Mouse (Mus musculus): ENCODE measurements around the gene Fgf23. TPM values are rescaled to one million over a fixed set of nuclear protein-coding genes. Genes with fewer than 3 reads are reported as not detected.
A peak's percentile ranks its signal among the peaks of the same experiment; 100 is the strongest.

The Fgf23 gene
- polyA plus RNA-seq (2014; fragmentation: Nextera tagmentation; extraction: Ambion mirVana): not detected in 2 replicates

- WGBS: 3% methylated on average over 5 of the region's 5 CpGs
- Histone ChIP-seq H3K9ac (no peak within 1 kb of the TSS), H3K27me3 (ENCODE audit: insufficient read depth, low read length) (no peaks in the 10 kb centered on the region), H3K4me3 (ENCODE audit: low read depth, low read length) (0 out of 2 replicates have a peak within 1 kb of the TSS, but pooled peaks have one; percentile 4), H3K27ac (ENCODE audit: low read depth) (no peak within 1 kb of the TSS), H3K4me1 (ENCODE audit: insufficient read depth) (no peaks in the 10 kb centered on the region), H3K36me3 (ENCODE audit: insufficient read depth) (no peaks in the 10 kb centered on the region), H3K9me3 (ENCODE audit: low read depth, low read length) (no peaks in the 10 kb centered on the region), H3K4me2 (peak within 1 kb of the TSS; percentile 32)
- ATAC-seq (ENCODE audit: insufficient read depth) (peak; percentile 100), DNase-seq (peak; percentile 78)
- peak; percentile 44 for TF ChIP-seq CTCF (IDR thresholded peaks at IDR 0.05; ENCODE audit: low read depth)
Observed at GRCm38 (mm10) chr6:127072817-127073216, at the start of gene Fgf23. TSS of gene Fgf23 (plus strand) at chr6:127072902.

- WGBS: 70% methylated on average over 7 of the region's 7 CpGs
- DNase-seq (no peak), ATAC-seq (ENCODE audit: insufficient read depth) (no peak)
- no peak overlapping the region for H3K27ac ChIP-seq (ENCODE audit: low read depth)
- no peaks in the 10 kb centered on the region for H3K36me3 ChIP-seq (ENCODE audit: insufficient read depth)
- H3K4me2 ChIP-seq: no peak overlapping the region
- H3K4me3 ChIP-seq (ENCODE audit: low read depth, low read length): no peak overlapping the region
- H3K9ac ChIP-seq: no peak overlapping the region
- no peaks in the 10 kb centered on the region for H3K9me3 ChIP-seq (ENCODE audit: low read depth, low read length)
- no peaks in the 10 kb centered on the region for H3K4me1 ChIP-seq (ENCODE audit: insufficient read depth)
- peaks cover 17% of the 10 kb centered on the region for H3K27me3 ChIP-seq (ENCODE audit: insufficient read depth, low read length)
- no peak for TF ChIP-seq CTCF (IDR thresholded peaks at IDR 0.05; ENCODE audit: low read depth)
Observed at GRCm38 (mm10) chr6:127024836-127025235, 47.9 kb upstream of the Fgf23 start.

GRCm38 (mm10) chr6:127034760-127035159, 37.9 kb upstream of the Fgf23 start:
- Histone ChIP-seq H3K9ac (0 out of 2 replicates have a peak overlapping the region, but pooled peaks have one; percentile 37), H3K27ac (ENCODE audit: low read depth) (no peak overlapping the region)
- peak; percentile 85 for ATAC-seq (ENCODE audit: insufficient read depth)

DNA sequence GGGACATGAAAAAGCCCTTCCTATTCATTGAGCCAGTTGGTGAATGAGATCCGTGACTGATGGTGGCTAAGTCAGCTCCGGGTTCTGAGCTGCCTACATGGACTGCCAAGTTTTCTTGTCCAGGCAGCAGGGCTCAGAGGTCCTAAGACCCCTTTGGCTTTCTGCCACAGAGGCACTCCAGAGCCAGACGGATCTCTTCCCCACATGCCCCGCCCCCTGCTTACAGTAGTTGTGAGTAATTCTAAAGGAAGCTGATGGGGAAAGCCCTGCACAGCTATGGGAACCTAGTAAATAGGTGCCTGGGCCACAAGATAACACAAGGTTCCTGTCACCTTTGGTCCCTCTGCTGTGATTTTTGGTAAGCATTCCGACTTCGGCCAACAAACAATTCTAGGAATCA, 27.8 kb upstream of the Fgf23 start:
- ATAC-seq (ENCODE audit: insufficient read depth): peak; percentile 80; the same call in 1 of the 2 replicates
- Histone ChIP-seq H3K4me1 (ENCODE audit: insufficient read depth) (peaks cover 8% of the 10 kb centered on the region; the same call in 1 of the 2 replicates), H3K4me3 (ENCODE audit: low read depth, low read length) (no peak overlapping the region), H3K27me3 (ENCODE audit: insufficient read depth, low read length) (no peaks in the 10 kb centered on the region), H3K36me3 (ENCODE audit: insufficient read depth) (no peaks in the 10 kb centered on the region), H3K9me3 (ENCODE audit: low read depth, low read length) (no peaks in the 10 kb centered on the region), H3K27ac (ENCODE audit: low read depth) (no peak overlapping the region), H3K9ac (no peak overlapping the region), H3K4me2 (no peak overlapping the region)
- peak; percentile 88 for DNase-seq
- WGBS: 43% methylated on average over 6 of the region's 6 CpGs
- TF ChIP-seq CTCF (IDR thresholded peaks at IDR 0.05; ENCODE audit: low read depth): no peak

More at GRCm38 (mm10) chr6:127034760-127035159, 37.9 kb upstream of the Fgf23 start:
- H3K27me3 ChIP-seq (ENCODE audit: insufficient read depth, low read length): no peaks in the 10 kb centered on the region
- H3K9me3 ChIP-seq (ENCODE audit: low read depth, low read length): no peaks in the 10 kb centered on the region
- H3K4me1 ChIP-seq (ENCODE audit: insufficient read depth): no peaks in the 10 kb centered on the region
- TF ChIP-seq CTCF (IDR thresholded peaks at IDR 0.05; ENCODE audit: low read depth): peak; percentile 84
- 13% methylated on average over 10 of the region's 10 CpGs for WGBS
- no peaks in the 10 kb centered on the region for H3K36me3 ChIP-seq (ENCODE audit: insufficient read depth)
- DNase-seq: peak; percentile 84
- peak overlapping the region; percentile 54 for H3K4me2 ChIP-seq
- H3K4me3 ChIP-seq (ENCODE audit: low read depth, low read length): peak overlapping the region; percentile 34

DNA sequence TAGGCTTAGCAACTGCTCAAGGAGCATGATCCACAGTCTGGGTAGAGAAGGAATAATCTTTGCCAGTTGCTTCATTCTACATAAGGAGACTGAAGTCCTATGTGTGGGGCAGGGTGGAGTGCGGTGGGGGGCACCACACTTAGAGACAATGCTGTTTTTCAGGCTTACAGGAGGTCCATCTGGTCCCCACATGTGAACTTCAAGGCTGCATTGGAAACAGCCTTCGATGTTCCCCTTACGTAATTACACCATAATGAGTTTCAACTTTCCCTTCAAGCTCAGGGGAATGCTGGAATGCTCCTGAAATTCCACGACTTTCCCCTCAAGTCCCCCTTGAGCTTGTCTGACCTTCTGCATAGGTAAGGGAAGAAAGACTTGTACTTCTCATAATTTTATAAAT, 21.9 kb upstream of the Fgf23 start:
- no peak for DNase-seq

DNA sequence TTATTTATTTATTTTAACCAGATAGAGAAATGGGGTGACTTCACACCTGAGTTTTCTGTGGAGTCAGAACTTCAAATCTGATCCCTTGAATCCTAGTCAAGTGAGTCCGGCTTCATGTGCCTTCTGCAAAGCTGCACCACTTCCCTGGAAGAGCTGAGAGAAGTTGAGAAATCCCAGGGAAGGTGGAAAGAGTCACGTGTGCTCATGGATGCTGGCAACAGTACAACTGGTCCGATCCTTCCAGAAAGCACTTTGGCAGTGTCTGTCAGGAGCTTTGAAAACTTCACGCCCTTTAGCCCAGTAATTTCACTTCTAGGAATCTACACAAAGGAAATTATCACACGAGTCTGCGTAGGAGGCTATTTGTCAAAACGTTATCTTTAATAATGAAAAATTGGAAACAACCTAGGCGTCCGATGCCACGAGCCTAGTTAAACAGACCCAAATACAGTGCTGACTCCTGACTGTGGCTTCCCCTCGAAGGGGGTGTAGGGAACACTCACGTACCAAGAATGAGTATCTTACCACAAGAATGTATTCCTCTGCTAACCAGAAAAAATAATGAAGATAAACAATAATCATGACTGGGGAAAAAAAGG, 15.6 kb upstream of the Fgf23 start:
- Histone ChIP-seq H3K9ac (no peak overlapping the region), H3K4me1 (ENCODE audit: insufficient read depth) (no peaks in the 10 kb centered on the region), H3K27ac (ENCODE audit: low read depth) (no peak overlapping the region), H3K4me2 (no peak overlapping the region), H3K27me3 (ENCODE audit: insufficient read depth, low read length) (no peaks in the 10 kb centered on the region), H3K4me3 (ENCODE audit: low read depth, low read length) (no peak overlapping the region), H3K36me3 (ENCODE audit: insufficient read depth) (no peaks in the 10 kb centered on the region), H3K9me3 (ENCODE audit: low read depth, low read length) (no peaks in the 10 kb centered on the region)
- 41% methylated on average over 12 of the region's 12 CpGs for WGBS
- ATAC-seq (ENCODE audit: insufficient read depth): no peak
- no peak for TF ChIP-seq CTCF (IDR thresholded peaks at IDR 0.05; ENCODE audit: low read depth)
- DNase-seq: peak; percentile 14

More for the DNA sequence above, 21.9 kb upstream of the Fgf23 start:
- WGBS: 63% methylated on average over 4 of the region's 4 CpGs
- Histone ChIP-seq H3K9ac (no peak overlapping the region), H3K4me1 (ENCODE audit: insufficient read depth) (no peaks in the 10 kb centered on the region), H3K27ac (ENCODE audit: low read depth) (no peak overlapping the region), H3K27me3 (ENCODE audit: insufficient read depth, low read length) (no peaks in the 10 kb centered on the region), H3K4me3 (ENCODE audit: low read depth, low read length) (no peak overlapping the region), H3K36me3 (ENCODE audit: insufficient read depth) (no peaks in the 10 kb centered on the region), H3K9me3 (ENCODE audit: low read depth, low read length) (no peaks in the 10 kb centered on the region), H3K4me2 (no peak overlapping the region)
- no peak for TF ChIP-seq CTCF (IDR thresholded peaks at IDR 0.05; ENCODE audit: low read depth)
- no peak for ATAC-seq (ENCODE audit: insufficient read depth)

- H3K27ac ChIP-seq (ENCODE audit: low read depth): no peak overlapping the region
- no peak overlapping the region for H3K9ac ChIP-seq
- 70% methylated on average over 4 of the region's 4 CpGs for WGBS
- no peaks in the 10 kb centered on the region for H3K4me1 ChIP-seq (ENCODE audit: insufficient read depth)
- H3K4me2 ChIP-seq: no peak overlapping the region
- H3K36me3 ChIP-seq (ENCODE audit: insufficient read depth): no peaks in the 10 kb centered on the region
- no peak for DNase-seq
- no peak for TF ChIP-seq CTCF (IDR thresholded peaks at IDR 0.05; ENCODE audit: low read depth)
- no peak overlapping the region for H3K4me3 ChIP-seq (ENCODE audit: low read depth, low read length)
- ATAC-seq (ENCODE audit: insufficient read depth): no peak
- no peaks in the 10 kb centered on the region for H3K27me3 ChIP-seq (ENCODE audit: insufficient read depth, low read length)
- no peaks in the 10 kb centered on the region for H3K9me3 ChIP-seq (ENCODE audit: low read depth, low read length)
Observed at GRCm38 (mm10) chr6:127059975-127060374, 12.7 kb upstream of the Fgf23 start.

Measured in lung, embryonic 14.5 days (tissue).